Mouse (Mus musculus) spleen, adult 2 months (tissue): Measurements from ENCODE around the gene Prkcsh.

Experiments used
- CTCF ChIP-seq: fragments of 200-500 bp; IDR thresholded peaks from 2 replicates; pipeline ENCODE4 v1.5.1; 2011; ENCODE audit warnings: mild to moderate bottlenecking, inconsistent platforms; ENCODE audit not compliant: insufficient read depth, insufficient read length, insufficient replicate concordance; ENCODE audit errors: extremely low read depth
- POLR2A ChIP-seq: fragments of 200-500 bp; IDR thresholded peaks from 2 replicates; pipeline ENCODE4 v1.6.1; 2011; ENCODE audit warnings: low read depth, low read length, inconsistent platforms

- TF ChIP-seq POLR2A (no peak), CTCF (peak; percentile 64; the same call in 1 of the 2 replicates)
Observed at GRCm38 (mm10) chr9:21977972-21978371, 24.6 kb upstream of the Prkcsh start.
